Mouse (Mus musculus) C2C12 (cell line): Measurements from ENCODE around the gene Parp8.

ENCODE experiments used
- CEBPB ChIP-seq: IDR thresholded peaks from one replicate; pipeline ENCODE4 v1.6.1; 2011; ENCODE audit warnings: low read depth, mild to moderate bottlenecking, control low read depth, moderate library complexity
- CTCF ChIP-seq: IDR thresholded peaks from one replicate; pipeline ENCODE4 v1.5.1; 2011; ENCODE audit not compliant: control insufficient read depth, insufficient read depth, insufficient read length
- FOSL1 ChIP-seq: IDR thresholded peaks from one replicate; pipeline ENCODE4 v1.8.0; 2011; ENCODE audit warnings: mild to moderate bottlenecking, low read length; ENCODE audit not compliant: poor library complexity, insufficient read depth, severe bottlenecking
- MAX ChIP-seq: IDR thresholded peaks from one replicate; pipeline ENCODE4 v1.6.1; 2011; ENCODE audit warnings: mild to moderate bottlenecking, control low read depth
- MYOG ChIP-seq: IDR thresholded peaks from one replicate; pipeline ENCODE4 v1.6.1; 2011; ENCODE audit not compliant: control insufficient read depth, insufficient read length; ENCODE audit errors: extremely low read depth
- USF1 ChIP-seq: IDR thresholded peaks from one replicate; pipeline ENCODE4 v1.6.1; 2011; ENCODE audit warnings: low read depth, mild to moderate bottlenecking, control low read depth, moderate library complexity

DNA sequence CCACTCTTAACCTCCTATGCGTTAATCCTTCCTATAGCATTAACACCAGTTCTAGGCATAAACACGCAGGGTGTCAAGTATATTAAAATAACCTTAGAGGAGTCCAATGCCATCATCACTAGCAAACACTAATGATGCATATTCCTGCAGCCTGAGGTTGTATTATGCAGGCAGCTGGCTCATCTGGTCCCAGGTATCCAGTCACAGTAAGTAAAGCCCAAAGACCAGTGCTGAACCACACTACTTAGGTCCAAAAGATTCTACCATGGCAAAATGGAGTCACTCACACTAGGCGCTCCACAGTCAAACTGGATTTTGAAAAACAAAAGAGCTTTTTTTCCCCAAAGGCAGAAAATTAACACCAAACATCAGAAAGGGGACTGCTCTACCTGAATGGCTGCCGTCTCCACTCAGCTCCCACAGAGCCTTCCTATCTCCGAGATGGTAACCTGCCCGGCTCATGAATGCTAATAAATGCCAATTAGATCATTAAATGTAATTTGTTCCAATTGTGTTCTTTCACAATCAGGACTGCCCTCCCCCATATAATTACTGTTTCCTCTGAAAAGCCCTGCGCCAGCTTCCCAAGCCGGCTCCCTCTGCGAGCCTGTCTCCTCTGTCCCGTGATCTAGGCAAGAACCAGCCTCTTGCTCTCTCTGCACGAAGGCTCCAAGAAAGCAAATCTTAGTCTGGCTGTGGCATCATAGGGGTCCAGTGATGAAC, 54.5 kb downstream of the Parp8 start:
- TF ChIP-seq CTCF (no peak), MYOG (no peak), MAX (no peak), USF1 (no peak), CEBPB (no peak), FOSL1 (no peak)
